Mouse (Mus musculus) forebrain, embryonic 16.5 days (tissue): ENCODE measurements around the gene Rbfox1. TPM values are rescaled to one million over a fixed set of nuclear protein-coding genes. Genes with fewer than 3 reads are reported as not detected.

Experiments used
- ATAC-seq: fragments of 200-750 bp; cut with Nextera tagmentation; 2 replicates; pipeline ENCODE4 v1.8.0; 2017; ENCODE audit warnings: mild to moderate bottlenecking, moderate library complexity
- H3K27ac ChIP-seq: fragments of 300-500 bp; sonication (generic); 2 replicates; pipeline ENCODE4 v1.5.1; 2014; ENCODE audit warnings: low read length, control low read depth
- H3K27me3 ChIP-seq: fragments of 300-500 bp; sonication (generic); replicated peaks from 2 replicates; pipeline ENCODE4 v1.6.1; 2014; ENCODE audit warnings: low read length; ENCODE audit not compliant: control insufficient read depth, insufficient read depth
- H3K36me3 ChIP-seq: fragments of 300-500 bp; sonication (generic); 2 replicates; pipeline ENCODE4 v1.6.1; 2014; ENCODE audit not compliant: control insufficient read depth, insufficient read depth
- H3K4me1 ChIP-seq: fragments of 300-500 bp; sonication (generic); replicated peaks from 2 replicates; pipeline ENCODE4 v1.6.1; 2014; ENCODE audit warnings: low read length; ENCODE audit not compliant: control insufficient read depth, insufficient read depth
- H3K4me2 ChIP-seq: fragments of 300-500 bp; sonication (generic); 2 replicates; pipeline ENCODE4 v1.6.1; 2014; ENCODE audit warnings: mild to moderate bottlenecking, low read length, control low read depth
- H3K4me3 ChIP-seq: fragments of 300-500 bp; sonication (generic); replicated peaks from 2 replicates; pipeline ENCODE4 v1.5.1; 2014; ENCODE audit warnings: mild to moderate bottlenecking, low read length, control low read depth
- H3K9ac ChIP-seq: fragments of 300-500 bp; sonication (generic); replicated peaks from 2 replicates; pipeline ENCODE4 v1.6.1; 2014; ENCODE audit warnings: low read depth, low read length, control low read depth
- H3K9me3 ChIP-seq: fragments of 300-500 bp; sonication (generic); 2 replicates; pipeline ENCODE4 v1.6.1; 2016; ENCODE audit warnings: low read length; ENCODE audit not compliant: control insufficient read depth
- WGBS: fragments of 180-500 bp; shearing (Covaris S2); extraction: QIAGEN DNeasy Blood & Tissue Kit; methylation state at CpG from one replicate; pipeline ENCODE4 v1.1.7; 2014; 5-methylcytosine and 5-hydroxymethylcytosine counted together
- polyA plus RNA-seq: library from polyadenylated mRNA; unstranded; fragments of >200 nt; fragmentation: Nextera tagmentation; extraction: Ambion mirVana; gene quantifications from 2 replicates; pipeline ENCODE4 v1.2.1, GENCODE M21; 2015

Rbfox1 gene
- polyA plus RNA-seq, 1 experiment from 2014 or later = 210 TPM

DNA sequence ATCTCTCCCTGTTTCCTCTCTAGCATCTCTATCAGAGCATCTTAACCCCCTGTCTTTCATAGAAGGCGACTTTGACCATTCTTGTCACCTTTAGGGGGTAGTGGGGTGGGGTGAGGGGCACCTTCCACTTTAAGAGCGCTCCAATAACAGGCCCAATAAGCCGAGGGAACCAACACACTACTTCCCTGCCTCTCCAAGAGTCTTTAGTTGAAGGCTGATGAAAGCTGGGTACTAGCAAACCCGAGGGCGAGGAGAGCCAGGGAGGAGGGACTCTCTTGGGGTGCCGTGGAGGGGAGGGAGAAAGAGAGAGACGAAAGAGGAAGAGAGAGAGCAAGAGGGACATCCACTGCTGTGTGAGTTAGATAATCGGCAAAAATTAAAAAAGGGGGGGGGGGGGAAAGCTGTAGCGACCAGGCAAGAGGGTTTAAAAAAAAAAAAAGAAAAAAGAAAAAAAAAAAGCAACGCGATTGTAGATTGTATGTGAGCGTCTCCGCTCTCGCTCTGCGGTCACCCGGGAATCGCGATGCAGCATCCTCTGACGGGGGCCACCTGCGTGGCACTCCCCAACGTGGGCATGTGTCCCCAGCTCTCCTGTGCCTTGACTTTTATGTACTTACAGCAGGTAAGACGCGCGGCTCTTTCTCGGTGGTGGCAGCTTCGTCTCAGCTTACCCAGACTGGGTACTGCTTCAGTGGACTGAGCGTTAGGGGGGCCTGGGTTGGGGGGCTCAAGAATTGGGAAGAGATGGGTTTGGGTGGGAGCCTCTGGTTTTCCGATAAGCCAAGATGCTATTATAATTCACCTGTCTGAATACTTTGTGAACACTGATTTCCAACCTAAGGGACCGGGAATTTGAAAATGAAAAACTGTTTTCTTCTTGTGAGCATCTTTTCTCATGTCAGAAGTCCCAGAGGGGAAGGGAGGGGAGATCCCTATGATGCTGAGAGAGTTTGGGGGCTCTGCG, 1154.5 kb downstream of the Rbfox1 start:
- Histone ChIP-seq H3K27ac (no peak overlapping the region), H3K36me3 (no peaks in the 10 kb centered on the region), H3K9ac (peak overlapping the region; percentile 43), H3K9me3 (no peaks in the 10 kb centered on the region), H3K4me2 (peak overlapping the region; percentile 70), H3K4me1 (peaks cover 16% of the 10 kb centered on the region), H3K4me3 (peak overlapping the region; percentile 40), H3K27me3 (peaks cover 7% of the 10 kb centered on the region)
- WGBS = 3% methylated on average over 28 of the region's 30 CpGs
- peak; percentile 85 for ATAC-seq

DNA sequence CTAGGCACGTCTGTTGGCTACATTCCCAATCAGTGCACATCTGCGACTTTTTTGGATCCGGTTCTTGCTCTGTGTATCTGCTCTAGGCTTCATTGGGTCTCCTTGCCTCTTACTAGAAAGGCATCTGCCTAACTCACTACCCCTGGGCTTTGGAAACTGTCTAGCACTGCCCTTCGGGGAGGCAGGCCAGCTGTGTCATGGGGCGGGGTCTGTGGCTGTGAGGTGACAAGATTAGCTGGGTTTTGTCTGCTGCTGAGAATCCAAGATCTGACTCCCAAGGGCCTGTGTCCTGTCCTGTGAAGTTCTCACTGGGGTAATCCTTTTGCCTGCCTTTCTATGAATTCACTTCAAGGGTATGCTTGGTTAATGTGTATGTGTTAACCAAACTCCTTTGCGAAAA, 1155.5 kb downstream of the Rbfox1 start:
- no peak for ATAC-seq
- no peak overlapping the region for H3K9ac ChIP-seq
- peak overlapping the region; percentile 70 for H3K4me2 ChIP-seq
- H3K27me3 ChIP-seq = peaks cover 6% of the 10 kb centered on the region
- H3K9me3 ChIP-seq = no peaks in the 10 kb centered on the region
- H3K36me3 ChIP-seq = no peaks in the 10 kb centered on the region
- peaks cover 16% of the 10 kb centered on the region for H3K4me1 ChIP-seq
- WGBS = 32% methylated on average over 6 of the region's 6 CpGs
- H3K4me3 ChIP-seq = peak overlapping the region; percentile 40
- H3K27ac ChIP-seq = no peak overlapping the region

DNA sequence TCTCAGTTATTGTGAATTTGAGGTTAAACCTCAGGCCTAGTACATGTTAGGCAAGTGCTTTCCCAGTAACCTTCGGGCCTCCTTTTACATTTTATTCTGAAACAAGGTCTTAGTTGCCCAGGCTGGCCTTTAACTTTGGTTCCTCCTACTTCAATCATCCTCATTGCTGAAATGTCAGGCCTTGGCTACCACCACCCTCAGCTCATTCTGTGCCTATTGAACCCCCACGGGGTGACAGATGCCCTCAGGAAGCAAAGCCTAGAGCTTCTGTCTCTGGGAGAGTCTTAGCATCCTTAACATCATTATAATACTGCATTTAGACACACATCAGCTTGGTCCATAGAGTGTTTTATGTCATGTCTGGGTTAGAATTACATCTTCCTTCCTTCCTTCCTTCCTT, 1162.3 kb downstream of the Rbfox1 start:
- H3K27ac ChIP-seq = no peak overlapping the region
- H3K4me3 ChIP-seq = no peak overlapping the region
- WGBS = 76% methylated on average over 2 of the region's 2 CpGs

DNA sequence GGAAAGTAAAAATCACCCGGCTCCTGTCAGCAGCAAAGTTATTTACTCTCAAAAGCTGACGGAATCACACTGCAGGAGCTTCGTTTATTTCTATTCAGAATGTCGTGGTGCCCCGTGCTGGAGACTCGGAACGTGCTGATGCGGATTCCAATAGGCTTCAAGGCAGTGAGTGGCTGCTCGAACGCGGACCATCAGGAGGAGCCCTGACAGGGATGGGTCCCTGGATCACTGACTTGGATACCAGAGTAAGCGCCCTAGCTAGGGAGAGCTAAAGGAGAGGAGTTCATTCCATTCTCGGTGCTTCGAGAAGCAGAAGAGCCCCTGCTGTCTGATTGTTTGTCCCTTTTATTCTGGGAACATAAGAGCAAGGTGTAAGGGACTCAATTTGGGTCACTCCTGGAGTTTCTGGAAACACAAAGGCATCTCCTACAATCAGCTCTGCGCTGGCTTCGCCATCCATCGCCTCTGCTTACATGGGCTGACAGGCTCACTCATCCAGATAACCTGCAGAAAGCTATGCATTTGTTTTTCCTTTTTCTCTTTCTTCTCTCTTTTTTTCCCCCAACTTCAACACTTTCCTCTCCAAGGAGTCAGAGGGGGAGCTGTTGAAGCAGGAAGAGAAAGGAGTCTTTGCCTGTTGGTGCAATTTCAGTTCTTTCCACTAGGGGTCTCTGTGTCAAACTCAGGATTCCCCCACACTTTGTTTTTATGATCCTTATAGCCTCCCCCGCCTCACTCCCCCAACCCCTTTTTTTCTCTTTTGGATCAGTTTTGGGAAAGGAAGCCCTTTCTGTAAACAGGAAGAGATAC, 1164.2 kb downstream of the Rbfox1 start:
- Histone ChIP-seq H3K27ac (no peak overlapping the region), H3K4me2 (peak overlapping the region; percentile 38), H3K4me3 (no peak overlapping the region), H3K9me3 (no peaks in the 10 kb centered on the region), H3K9ac (peak overlapping the region; percentile 48), H3K4me1 (peaks cover 23% of the 10 kb centered on the region), H3K27me3 (no peaks in the 10 kb centered on the region), H3K36me3 (no peaks in the 10 kb centered on the region)
- ATAC-seq = peak; percentile 37; the same call in 1 of the 2 replicates
- 3% methylated on average over 18 of the region's 18 CpGs for WGBS

More for the DNA sequence above, 1162.3 kb downstream of the Rbfox1 start:
- no peaks in the 10 kb centered on the region for H3K9me3 ChIP-seq
- no peak overlapping the region for H3K4me2 ChIP-seq
- H3K36me3 ChIP-seq = no peaks in the 10 kb centered on the region
- no peak for ATAC-seq
- no peak overlapping the region for H3K9ac ChIP-seq
- H3K27me3 ChIP-seq = no peaks in the 10 kb centered on the region
- H3K4me1 ChIP-seq = peaks cover 20% of the 10 kb centered on the region

DNA sequence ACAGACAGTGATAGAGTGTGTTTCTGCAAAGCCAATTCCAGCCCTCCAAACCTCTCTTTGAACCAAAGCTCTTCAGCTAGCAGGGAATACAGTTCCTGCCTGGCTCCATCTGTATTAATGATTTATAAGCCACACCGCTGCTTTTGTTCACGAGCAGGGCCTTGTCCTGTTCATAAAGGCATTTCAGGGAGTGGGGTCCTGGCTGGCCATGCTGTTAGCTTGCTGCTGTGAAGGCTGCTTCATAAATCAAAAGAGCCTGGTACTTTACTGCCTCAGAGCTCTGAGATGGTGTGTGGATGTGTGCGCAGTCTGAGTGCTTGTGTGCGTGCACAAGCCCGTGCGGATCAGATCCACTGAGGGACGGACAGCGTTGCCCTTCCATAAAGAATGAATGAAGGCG, 1165.8 kb downstream of the Rbfox1 start:
- Histone ChIP-seq H3K4me2 (no peak overlapping the region), H3K9ac (no peak overlapping the region), H3K4me3 (no peak overlapping the region), H3K36me3 (no peaks in the 10 kb centered on the region), H3K27ac (no peak overlapping the region), H3K9me3 (no peaks in the 10 kb centered on the region), H3K4me1 (peaks cover 23% of the 10 kb centered on the region), H3K27me3 (no peaks in the 10 kb centered on the region)
- ATAC-seq = no peak
- 75% methylated on average over 9 of the region's 9 CpGs for WGBS

DNA sequence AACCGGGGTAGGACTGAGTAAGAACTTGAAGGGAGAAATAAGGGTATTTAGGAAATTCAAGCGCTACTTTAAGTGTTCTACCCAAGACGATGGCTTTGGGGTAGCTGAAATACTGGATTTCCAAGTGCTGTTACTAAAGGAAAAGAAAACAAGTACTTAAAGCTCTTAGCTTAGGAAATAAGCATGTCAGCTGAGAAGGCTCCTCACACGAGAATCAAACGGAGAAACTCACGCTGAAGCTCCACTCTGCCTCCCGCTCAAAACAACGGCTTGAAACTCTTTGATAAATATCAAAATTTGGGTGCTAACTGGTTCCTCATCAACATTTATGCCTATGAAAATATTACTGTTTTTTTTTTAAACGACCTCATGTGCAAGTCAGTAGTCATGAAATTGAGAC, 1166.8 kb downstream of the Rbfox1 start:
- no peak overlapping the region for H3K4me3 ChIP-seq
- peaks cover 23% of the 10 kb centered on the region for H3K4me1 ChIP-seq
- H3K4me2 ChIP-seq = peak overlapping the region; percentile 28
- no peaks in the 10 kb centered on the region for H3K36me3 ChIP-seq
- H3K9me3 ChIP-seq = no peaks in the 10 kb centered on the region
- WGBS = 47% methylated on average over 9 of the region's 9 CpGs
- no peak overlapping the region for H3K27ac ChIP-seq
- H3K27me3 ChIP-seq = no peaks in the 10 kb centered on the region
- ATAC-seq = no peak
- no peak overlapping the region for H3K9ac ChIP-seq

DNA sequence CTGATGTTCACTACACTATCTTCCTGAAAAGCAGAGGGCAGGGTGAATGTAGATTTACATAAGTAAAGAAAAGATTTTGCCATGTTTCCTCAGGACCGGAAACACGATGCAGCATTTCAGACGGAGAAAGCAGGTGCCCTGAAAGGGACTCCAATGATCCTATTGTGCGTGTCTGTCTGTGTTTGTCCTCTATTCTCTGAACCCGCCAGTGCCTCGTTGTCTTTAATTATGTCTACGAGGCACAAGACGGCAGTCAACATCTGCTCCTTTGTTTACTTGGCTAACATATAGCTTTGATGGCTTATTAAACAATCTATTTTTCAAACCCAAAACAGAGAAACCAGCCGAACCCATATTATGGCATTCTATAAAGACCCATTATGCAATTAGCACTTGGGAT, 1167.3 kb downstream of the Rbfox1 start:
- Histone ChIP-seq H3K27ac (no peak overlapping the region), H3K27me3 (no peaks in the 10 kb centered on the region), H3K36me3 (no peaks in the 10 kb centered on the region), H3K4me2 (peak overlapping the region; percentile 28), H3K9me3 (no peaks in the 10 kb centered on the region), H3K4me3 (no peak overlapping the region), H3K4me1 (peaks cover 23% of the 10 kb centered on the region), H3K9ac (no peak overlapping the region)
- ATAC-seq = peak; percentile 74
- 4% methylated on average over 9 of the region's 9 CpGs for WGBS

DNA sequence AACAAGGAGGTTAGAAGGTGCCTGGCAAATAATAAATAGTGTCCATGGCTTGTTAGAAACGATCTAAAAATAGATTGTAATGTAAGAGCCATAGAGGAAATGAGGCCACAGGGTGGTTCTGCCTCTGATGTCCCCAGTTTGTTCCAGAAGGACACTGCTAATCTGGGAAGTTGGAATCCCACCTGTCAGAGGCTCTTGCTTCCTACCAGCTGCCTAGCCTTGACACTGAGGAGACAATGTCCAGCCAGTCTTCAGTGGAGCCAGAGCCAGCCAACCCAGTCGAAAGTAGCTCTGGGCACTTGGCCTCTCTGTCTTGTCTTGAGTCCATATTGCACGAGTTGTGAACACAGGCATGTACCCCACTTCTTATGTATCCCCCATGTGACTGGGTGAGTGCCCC, 1172.6 kb downstream of the Rbfox1 start:
- H3K4me3 ChIP-seq = no peak overlapping the region
- no peaks in the 10 kb centered on the region for H3K27me3 ChIP-seq
- no peak overlapping the region for H3K9ac ChIP-seq
- WGBS = 74% methylated on average over 3 of the region's 3 CpGs
- H3K27ac ChIP-seq = no peak overlapping the region
- H3K4me1 ChIP-seq = 0 out of 2 replicates have a peak, but pooled peaks cover 2% of the 10 kb centered on the region
- ATAC-seq = no peak
- H3K4me2 ChIP-seq = no peak overlapping the region
- H3K36me3 ChIP-seq = no peaks in the 10 kb centered on the region
- H3K9me3 ChIP-seq = no peaks in the 10 kb centered on the region

DNA sequence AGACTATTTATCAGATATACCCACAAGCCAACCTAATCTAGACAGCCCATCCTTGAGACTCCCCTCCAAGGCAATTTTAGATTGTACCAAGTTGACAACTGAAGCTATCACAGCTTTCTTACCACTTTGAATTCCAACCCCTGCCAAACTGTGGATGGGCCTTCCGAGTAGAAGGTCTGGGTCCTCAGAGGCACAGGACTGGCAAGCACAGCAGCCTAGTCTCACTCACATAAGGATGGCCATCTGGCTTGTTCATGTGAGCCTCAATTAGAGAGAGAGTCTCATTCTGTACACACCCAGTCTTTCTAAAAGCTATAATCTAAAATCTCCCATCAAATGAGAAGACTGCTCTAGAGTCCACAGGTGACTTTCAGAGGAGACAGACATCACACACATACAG, 1173.4 kb downstream of the Rbfox1 start:
- H3K36me3 ChIP-seq = no peaks in the 10 kb centered on the region
- no peaks in the 10 kb centered on the region for H3K27me3 ChIP-seq
- peak; percentile 49; the same call in 1 of the 2 replicates for ATAC-seq
- no peaks in the 10 kb centered on the region for H3K9me3 ChIP-seq
- H3K27ac ChIP-seq = no peak overlapping the region
- no peak overlapping the region for H3K9ac ChIP-seq
- H3K4me1 ChIP-seq = no peaks in the 10 kb centered on the region
- H3K4me3 ChIP-seq = no peak overlapping the region
- no peak overlapping the region for H3K4me2 ChIP-seq
- WGBS = 65% methylated on average over 1 of the region's 1 CpGs
